Mouse (Mus musculus) cerebellum, postnatal 14 days (tissue): Measurements from ENCODE around the gene Pafah1b2.

Experiments used
- DNase-seq, 2 experiments: peaks; one replicate each; pipeline ENCODE4 v3.0.0; 2021; ENCODE audit warnings: mixed read lengths in 2 of 2

Pafah1b2 gene

DNA sequence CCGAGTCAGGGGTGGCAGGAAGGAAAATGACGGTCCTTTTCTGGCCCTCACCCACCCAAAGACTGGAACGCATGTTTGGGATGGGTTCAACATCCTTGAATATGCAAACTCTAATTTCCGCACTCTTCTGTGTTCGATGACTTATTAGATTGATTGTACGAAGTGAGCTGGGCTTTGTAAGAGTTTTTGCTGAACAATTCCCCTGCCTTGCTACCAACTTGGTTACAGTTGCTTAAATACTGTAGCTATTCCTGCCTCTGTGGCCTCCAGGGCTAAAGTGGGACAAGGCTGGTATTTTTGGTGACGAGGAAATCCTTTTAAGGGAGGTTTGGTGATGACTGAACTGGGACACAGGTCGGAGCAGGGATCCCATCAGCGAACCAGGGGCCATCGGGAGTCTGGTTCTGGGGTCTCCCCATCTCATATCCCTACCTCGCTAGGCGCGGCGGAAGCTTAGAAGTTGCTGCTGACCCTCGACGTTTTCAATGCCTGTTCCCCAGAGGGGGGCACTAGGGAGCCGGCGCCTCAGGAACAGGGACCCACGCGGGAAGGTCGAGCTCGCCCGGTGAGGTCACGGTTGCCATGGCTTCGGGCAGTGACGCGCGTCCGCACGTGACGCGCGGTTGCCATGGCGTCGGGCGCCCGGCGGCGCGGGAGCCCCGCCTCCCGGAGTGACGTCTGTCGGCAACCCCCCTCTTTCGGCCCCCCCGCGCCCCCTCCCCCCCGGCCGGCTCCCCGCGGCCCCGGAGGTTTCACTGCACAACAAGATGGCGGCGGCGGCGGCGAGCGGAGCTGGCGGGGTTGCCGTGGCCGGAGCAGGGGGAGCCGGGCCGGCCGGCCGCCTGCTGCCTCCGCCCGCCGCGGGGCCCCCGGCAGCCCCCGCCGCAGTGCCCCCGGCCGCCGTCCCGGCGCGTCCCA is at the start of gene Pafah1b2, which contains the start of gene Sik3:
TSS of gene Pafah1b2 (minus strand) at position 600 of the 918 bp plus-strand sequence.
TSS of gene Sik3 (plus strand) at position 730 of the 918 bp plus-strand sequence.
- DNase-seq: peak; percentile 95 to 98

DNA sequence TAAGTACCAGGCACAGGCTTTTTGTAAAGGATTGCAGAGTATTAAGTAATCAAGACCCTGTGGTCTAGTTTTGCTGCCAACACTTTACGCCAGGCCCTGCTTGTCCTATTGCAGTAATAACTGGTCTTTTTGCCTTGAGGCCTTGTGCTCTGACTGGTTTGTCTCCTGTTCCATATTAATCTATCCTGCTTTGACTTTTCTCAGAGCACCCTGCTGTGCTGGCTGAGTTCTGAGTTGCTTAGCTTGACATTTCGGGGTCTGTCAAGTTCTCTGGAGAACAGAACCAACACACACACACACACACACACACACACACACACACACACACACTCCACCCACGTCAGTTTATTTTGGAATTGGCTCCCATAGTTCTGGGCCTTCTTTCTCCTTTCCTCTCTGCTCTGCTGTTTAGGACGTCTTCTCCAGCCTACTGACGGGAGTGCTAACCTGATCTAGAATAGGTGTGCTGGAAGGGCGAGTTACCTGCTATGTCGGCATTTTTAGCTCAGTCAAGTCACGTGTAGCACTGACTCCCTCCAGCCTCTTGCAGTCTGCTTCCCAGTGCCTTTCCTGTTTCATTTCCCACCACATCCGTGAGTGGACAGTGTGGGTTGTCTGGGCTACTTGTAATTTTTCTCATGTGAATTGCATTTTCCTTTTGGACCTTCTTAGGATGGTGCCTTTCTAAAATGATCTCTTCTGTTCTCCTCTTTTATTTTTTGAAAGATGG is 49.4 kb upstream of the Pafah1b2 start:
- peak; percentile 34 to 44 for DNase-seq

DNA sequence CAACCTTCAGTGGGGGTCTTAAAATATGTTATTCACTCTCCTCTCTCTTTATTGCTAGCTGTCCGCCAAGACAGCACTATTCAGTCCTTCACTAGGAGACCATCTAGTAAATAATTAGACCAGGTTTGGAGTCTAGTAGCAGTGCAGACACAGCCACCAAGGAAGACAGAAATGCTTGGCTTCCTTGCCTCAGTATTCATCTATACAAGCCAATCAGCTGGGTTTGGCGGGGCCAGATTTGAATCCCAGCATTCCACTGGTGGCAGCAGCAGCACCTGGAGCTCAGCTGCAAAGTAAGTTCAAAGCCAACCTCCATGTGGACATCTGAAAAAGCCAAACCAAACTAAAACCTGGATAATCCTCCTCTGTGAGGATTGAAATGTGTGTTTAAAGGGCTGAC is 47.8 kb upstream of the Pafah1b2 start:
- no peak for DNase-seq

DNA sequence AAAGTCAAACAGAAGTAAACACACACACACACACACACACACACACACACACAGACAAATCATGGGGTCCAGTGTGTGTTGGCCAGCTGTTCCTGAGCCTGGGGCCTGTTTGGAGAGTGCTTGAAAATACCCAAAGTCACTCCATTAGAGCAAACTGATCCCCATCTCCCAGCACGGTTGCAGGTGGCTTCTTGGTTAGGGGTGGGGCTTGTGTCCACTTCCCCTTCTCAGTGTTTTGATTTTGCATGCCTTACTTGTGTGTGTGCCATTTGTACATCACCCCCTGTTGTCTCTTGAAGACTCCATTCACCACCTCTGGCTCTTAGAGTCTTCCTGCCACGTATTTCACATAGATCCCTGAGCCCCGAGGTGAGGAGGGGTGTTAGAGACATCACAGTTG is 45.6 kb upstream of the Pafah1b2 start:
- DNase-seq: no peak

DNA sequence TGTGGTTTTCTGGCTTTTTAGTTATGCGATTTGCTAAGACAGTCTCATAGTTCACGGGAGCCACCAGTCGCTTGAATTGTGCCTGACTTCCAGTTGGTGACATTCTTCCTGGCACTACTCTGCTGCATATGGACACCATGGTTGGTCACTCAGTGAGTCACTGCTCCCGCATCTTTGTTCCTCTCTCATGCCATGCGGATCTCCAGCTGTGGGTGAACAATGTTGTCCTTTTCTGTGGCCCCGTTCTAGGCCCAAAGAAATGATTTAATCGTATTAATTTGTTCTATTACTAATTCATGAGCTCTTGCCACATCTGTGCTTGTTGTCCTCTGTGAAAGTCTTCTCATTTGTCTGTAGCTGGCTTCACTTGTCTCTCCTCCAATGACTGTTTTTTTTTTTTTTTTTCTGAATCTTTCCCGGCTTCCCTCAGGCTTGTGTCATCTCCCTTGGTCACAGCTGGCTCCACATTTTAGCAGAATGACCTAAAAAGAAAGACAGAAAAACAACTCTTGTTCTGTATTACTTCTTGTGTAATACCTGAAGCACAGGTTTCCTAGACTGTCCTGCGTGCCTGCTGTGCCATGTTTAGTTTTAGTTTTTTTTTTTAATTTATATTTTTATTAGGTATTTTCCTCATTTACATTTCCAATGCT is 40.6 kb upstream of the Pafah1b2 start:
- peak; percentile 20 to 41 for DNase-seq

DNA sequence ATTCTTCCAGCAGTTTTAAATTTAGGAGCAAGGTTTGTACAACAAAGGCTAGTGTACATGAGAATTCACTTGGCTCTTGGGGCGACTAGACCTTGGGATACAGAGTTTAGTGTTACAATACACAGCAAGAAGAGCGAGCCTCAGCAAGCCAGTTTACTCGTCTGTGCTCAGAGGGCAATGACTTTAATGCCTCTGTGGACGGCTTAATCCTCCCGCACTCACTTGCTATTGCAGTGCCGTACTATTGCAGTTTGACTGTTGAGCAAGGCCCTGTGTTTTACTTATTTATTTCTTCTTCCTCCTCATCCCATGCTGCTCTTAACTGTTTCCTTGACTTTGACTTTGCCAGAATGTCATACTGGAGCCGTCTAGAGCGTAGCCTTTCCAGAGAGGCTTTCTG is 37.7 kb upstream of the Pafah1b2 start:
- no peak for DNase-seq

DNA sequence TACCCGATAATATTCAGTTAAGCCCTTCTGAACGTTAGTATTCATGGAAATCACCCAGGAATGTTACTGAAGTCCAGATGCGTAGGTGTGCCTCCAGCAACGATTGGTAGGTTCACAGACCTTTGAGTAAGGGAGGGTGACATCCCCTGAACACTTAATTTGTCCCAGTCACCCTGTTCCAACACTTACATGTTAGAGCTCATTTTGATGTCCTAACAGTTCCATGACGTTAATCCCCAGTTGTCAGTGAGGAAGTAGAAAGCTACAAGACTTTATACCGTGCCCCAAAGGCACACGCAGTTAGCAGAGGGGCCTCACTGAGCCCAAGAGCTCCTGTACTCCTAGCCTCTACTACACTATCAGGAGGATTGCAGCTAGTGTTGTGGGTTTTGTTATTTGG is 37.0 kb upstream of the Pafah1b2 start:
- DNase-seq: no peak

DNA sequence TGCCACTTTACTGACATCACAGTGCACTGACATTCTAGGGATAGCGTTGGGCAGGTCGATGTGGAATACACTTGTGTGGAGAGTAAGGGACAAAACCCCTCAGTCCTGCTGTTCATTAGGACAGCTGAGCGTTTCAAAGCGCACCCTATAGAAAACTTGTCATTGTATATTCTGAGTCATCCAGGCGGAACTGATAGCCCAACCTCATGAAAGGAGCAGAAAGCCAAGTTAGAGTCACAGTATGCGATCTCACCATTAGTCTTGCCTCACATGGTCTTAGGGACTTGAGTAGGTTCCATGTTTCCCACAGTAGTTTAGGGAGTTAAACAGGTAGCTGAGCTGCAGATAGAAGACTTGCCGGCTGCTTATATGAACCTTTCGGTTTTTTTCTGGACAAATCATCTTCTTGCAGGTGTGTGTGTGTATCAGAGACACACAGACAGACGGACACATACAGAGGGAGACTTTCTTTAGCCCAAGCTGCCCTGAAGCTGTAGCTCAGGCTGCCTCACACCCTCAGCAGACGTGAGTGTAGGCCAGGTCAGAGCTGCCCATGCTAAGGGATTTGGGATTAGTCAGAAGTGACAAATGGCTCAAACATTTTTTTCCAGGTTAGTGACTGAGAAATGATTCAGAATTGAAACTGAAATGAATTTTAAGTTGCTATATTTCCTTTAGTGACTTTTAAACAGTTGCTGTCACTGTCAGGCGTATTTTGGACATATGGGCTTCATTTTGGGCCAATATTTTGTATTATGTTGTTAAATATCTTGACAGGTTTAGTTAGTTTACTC is 34.4 kb upstream of the Pafah1b2 start:
- DNase-seq: no peak

DNA sequence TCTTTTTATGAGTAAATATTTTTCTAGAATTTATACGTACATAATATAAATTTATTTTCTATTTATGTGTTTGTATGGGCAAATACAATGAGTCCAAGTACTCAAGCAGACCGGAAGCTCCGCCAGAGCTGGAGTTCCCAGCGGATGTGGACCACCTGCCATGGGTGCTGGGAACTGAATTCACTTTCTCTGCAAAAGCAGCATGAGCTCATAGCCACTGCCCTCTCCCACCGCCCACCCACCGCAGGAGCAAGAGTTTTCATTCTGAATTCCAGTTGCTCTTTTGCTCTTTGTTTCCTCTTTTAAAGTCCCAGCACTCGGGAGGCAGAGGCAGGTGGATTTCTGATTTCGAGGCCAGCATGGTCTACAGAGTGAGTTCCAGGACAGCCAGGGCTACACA is 31.1 kb upstream of the Pafah1b2 start:
- DNase-seq: no peak

DNA sequence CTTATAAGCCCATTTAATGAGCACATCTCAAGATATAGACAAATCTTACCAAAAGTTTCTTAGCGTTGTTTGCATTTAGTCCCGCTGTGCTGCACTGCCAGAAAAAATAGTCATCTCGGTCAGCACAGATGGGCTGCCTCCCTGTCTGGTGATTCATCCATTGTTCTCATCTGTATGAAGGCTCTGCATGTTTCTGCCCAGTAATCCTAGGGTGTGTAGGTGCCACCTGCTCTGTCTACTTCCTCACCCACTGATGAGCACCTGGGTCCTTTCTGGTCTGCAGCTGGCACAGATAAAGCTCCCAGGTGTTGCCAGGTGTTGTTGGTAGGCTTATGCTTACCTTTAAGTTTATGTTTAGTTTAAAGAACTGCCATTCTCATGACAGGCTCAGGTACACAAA is 29.9 kb upstream of the Pafah1b2 start:
- no peak for DNase-seq

DNA sequence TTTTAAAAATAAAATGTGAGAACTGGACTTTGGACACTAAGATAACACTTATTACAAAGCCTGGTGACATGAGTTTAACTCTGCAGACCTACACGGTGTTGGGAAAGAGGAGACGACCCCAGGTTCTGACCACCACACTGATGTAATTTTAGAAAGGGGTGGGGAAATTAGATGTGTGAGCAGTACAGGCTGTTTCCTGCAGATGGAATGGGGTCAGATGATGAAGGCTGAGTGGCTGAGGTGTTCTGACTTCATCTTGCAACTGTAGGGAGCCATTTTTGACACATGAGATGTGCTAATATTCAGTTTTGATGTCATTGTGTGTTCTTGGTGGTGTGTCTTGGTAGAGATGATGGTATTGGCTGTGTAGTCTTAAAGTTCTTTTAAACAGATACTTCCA is 28.7 kb upstream of the Pafah1b2 start:
- no peak for DNase-seq

DNA sequence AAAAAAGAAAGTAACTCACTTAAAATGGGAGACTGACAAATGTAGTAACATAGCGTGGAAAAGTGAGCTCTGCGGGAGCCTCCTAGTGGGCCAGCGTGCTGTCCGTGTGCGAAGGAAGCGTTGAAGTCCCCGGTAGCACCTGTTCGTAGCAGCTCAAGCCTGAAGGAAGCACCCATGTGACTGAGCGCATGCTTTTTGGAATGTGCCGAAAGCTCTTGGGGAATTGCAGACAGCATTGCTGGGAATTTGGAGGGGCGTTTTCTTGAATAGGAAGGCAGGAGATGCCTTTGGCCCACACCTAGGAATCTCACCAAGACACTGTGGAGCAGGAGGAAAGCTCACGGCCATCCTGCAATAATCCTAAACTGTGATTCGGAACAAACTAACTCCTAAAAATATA is 26.3 kb upstream of the Pafah1b2 start:
- DNase-seq: no peak

DNA sequence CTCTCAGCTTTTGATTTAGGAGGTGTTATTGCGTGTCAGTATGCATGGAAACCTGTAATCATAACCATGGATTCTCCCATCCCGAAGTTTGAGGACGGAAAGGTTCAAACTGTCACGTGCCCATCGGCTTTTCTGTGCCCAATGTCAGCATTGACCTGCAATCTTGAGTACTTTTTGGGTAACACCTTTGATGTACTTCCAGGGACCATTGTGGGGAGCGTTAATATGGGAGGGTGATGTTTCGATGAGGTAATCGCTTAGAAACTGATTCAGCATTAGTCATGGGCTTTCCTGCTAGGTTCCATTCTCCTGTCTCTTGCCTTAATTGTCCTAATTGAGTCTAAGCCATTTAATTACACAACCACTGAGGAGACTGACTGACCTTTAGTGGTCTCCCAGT is 24.4 kb upstream of the Pafah1b2 start:
- no peak for DNase-seq

DNA sequence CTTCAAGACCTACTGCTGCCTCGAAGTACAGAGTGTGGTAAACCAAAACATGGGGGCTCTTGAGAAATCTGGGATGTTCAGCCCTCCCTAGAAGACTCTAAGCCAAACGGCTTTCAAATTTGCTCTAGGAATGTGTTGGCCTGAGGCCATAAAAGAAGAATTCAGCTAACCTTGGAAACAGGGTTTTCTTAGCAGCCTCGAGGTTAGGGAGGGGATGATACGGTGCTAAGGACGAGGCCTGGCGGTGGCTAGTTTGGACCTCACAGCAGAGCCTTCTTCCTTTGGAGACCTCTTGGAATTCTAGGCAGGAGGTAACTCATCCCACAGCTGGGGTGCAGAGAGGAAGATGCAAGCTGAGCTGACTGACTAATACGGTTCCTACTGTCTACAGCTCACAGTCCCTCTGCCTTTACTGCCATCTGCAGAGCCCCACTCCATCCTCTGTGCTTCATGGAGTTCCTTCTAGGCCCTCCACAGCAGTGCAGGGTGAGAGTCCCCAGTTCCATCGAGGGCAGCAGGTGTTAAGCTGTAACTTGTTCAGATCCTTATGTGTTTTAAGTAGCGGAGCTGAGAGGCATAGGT is 22.9 kb upstream of the Pafah1b2 start:
- DNase-seq: no peak

DNA sequence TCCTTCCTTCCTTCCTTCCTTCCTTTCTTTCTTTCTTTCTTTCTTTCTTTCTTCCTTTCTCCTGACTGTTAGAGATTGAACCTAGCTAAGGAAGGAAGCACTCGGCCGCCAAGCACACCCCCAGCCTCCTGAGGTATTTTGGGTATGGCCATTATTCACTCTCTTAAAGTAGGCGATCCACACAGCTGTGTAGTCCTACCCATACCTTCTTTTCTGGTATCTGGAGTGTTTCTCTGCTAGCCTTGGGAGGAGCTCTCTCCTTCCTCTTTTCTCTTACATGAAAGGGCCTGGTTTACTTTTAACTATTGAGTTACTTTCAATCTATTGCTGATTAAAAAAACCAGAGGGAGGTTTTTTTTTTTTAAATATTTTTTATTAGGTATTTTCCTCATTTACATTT is 21.4 kb upstream of the Pafah1b2 start:
- DNase-seq: no peak

DNA sequence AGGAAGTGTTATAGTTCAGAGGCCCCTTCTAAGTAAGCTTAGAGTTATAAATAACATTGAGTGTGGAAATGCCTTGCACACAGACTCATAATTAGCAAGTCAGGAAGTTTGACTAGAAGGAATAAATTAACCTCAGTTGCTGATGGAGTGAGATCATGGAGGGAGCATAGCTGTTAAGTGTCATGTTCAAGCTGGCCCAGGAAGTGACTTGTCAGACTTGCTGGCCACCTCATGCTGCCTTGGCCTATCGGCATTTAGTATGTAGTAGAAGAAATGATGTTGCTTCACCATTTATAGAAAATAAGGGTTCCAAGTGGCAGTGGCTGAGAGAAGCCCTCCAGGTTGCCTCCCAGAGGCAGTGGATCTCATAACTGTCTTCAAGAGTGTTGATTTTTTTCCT is 20.6 kb upstream of the Pafah1b2 start:
- no peak for DNase-seq

DNA sequence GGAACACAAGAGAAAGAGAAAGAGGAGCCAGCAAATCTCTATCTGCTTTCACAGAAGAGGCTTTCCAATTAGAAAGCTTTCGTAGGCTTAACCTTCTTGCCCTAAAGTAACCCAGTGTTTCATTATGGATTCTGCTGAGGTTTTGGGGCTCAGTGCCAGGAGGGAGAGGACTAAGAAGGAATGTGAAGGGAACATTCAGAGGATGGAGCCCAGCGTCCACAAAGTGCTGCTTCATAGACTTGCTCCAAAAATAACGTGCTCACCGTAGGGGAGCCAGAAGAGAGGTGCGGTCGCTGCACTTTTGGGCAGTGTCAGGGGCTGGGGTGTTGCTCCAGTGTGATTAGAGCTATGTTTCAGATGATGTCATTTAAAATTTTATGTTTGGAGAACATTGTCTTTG is 19.7 kb upstream of the Pafah1b2 start:
- DNase-seq: peak in 1 of 2 experiments; percentile 44

DNA sequence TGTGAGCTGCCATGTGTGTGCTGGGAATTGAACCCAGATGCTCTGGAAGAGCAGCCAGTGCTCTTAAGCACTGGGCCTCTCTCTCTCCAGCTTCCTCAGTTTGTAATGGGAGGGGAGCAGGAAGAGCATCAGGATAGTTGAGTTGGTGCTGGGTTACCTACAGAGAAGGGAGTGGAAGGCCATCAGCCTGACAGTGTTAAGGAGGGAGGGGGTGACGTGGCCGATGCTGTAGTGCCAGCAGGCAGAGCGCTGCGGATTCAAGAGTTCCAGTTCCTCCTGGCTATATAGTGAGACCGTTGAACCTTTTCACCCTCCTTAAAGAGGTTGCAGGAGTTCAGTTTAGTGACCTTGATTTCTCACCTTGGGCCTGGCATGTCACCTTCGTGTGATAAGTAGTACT is 18.5 kb upstream of the Pafah1b2 start:
- no peak for DNase-seq

DNA sequence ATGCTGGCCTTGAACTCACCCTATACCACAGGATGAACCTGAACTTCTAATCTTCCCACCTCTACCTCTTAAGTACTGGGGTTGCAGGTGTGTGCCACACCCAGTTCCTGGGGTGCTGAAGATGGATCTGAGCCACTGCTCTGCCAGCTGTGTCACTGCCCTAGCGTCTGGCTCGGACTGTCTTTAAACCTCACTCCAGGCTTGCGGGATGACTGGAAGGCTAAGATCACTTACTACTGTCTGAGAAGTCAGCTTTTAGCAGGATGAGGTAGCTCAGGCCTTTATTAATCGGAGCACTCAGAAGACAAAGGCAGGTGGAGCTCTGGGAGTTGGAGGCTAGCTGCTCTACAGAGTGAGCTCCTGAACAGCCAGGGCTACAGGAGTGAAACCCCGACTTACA is 17.7 kb upstream of the Pafah1b2 start:
- DNase-seq: no peak

DNA sequence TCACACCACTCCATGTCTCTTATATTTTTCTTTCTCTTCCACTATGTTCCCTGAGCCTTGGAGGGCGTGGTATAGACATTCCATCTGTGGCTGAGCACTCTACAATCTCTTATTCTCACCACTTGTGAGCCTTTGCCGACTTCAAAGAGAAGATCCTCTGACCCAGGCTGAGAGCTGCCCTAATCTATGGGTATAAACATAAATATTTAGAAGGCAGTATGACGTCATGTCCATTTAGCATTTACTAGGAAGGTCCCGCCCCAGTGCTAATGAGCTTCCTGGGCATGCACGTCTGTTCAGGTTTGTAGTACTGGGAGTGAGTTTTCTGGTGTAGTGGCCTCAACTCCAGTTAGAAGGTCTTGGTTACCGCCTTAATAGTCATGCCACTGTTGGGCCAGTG is 17.0 kb upstream of the Pafah1b2 start:
- no peak for DNase-seq

DNA sequence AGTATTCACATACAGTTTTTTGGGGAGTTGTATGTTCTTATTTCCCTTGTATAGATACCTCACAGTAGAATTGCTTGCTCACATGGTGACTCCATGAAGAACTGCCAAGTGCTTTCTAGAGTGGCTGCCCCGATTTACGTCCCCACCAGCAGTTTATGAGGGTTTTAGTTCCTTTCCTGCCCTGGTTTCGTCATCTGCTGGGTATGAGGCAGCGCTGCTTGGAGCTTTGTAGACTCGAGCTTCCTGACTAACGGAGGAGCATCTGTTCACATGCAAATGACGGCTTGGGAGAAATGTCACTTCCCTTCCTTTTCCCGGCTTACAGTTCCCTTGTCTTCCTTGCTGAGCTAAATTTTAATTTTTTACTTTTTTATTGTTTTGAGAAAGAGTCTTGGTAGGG is 15.5 kb upstream of the Pafah1b2 start:
- no peak for DNase-seq
